Mouse (Mus musculus) midbrain, embryonic 16.5 days (tissue): ENCODE measurements around the gene Gm42688. TPM values are rescaled to one million over a fixed set of nuclear protein-coding genes. Genes with fewer than 3 reads are reported as not detected.
A peak's percentile ranks its signal among the peaks of the same experiment; 100 is the strongest.
"Not testable (repeated sequence)": the region's sequence is repeated elsewhere in the genome, so short reads cannot be mapped to it uniquely, and the experiment has no call there.

Experiments
- ATAC-seq: fragments of 200-750 bp; cut with Nextera tagmentation; 2 replicates; pipeline ENCODE4 v1.8.0; 2017; ENCODE audit warnings: moderate TSS enrichment
- H3K27ac ChIP-seq: fragments of 300-500 bp; sonication (generic); 2 replicates; pipeline ENCODE4 v1.5.1; 2014; ENCODE audit warnings: mild to moderate bottlenecking, low read length, mixed read lengths
- H3K27me3 ChIP-seq: fragments of 300-500 bp; sonication (generic); 2 replicates; pipeline ENCODE4 v1.6.1; 2014; ENCODE audit warnings: low read depth, low read length, mixed read lengths; ENCODE audit not compliant: control insufficient read depth, insufficient read depth
- H3K36me3 ChIP-seq: fragments of 300-500 bp; sonication (generic); 2 replicates; pipeline ENCODE4 v1.6.1; 2014; ENCODE audit warnings: mild to moderate bottlenecking, low read length, moderate library complexity, mixed read lengths; ENCODE audit not compliant: control insufficient read depth, insufficient read depth
- H3K4me1 ChIP-seq: fragments of 300-500 bp; sonication (generic); 2 replicates; pipeline ENCODE4 v1.6.1; 2014; ENCODE audit warnings: mild to moderate bottlenecking, low read length, mixed read lengths; ENCODE audit not compliant: control insufficient read depth, insufficient read depth
- H3K4me2 ChIP-seq: fragments of 300-500 bp; sonication (generic); 2 replicates; pipeline ENCODE4 v1.6.1; 2014; ENCODE audit warnings: mild to moderate bottlenecking, low read length, mixed read lengths
- H3K4me3 ChIP-seq: fragments of 300-500 bp; sonication (generic); 2 replicates; pipeline ENCODE4 v1.5.1; 2014; ENCODE audit warnings: low read depth, mild to moderate bottlenecking, low read length, moderate library complexity, mixed read lengths
- H3K9ac ChIP-seq: fragments of 300-500 bp; sonication (generic); 2 replicates; pipeline ENCODE4 v1.6.1; 2014; ENCODE audit warnings: low read depth, low read length, mixed read lengths
- H3K9me3 ChIP-seq: fragments of 300-500 bp; sonication (generic); replicated peaks from 2 replicates; pipeline ENCODE4 v1.6.1; 2014; ENCODE audit warnings: mild to moderate bottlenecking, low read length, mixed read lengths; ENCODE audit not compliant: control insufficient read depth, poor library complexity, severe bottlenecking
- WGBS: fragments of 180-500 bp; shearing (Covaris S2); extraction: QIAGEN DNeasy Blood & Tissue Kit; methylation state at CpG from one replicate; pipeline ENCODE4 v1.1.7; 2014; 5-methylcytosine and 5-hydroxymethylcytosine counted together
- microRNA counts: library from miRNA; unstranded; fragments of <30 nt; microRNA quantifications from one replicate; lab custom pipeline; 2016
- microRNA-seq: library from miRNA; unstranded; fragments of <30 nt; microRNA quantifications from one replicate; pipeline ENCODE4, GENCODE M21; 2017
- polyA plus RNA-seq: library from polyadenylated mRNA; unstranded; fragments of >200 nt; fragmentation: Nextera tagmentation; extraction: Ambion mirVana; gene quantifications from 2 replicates; pipeline ENCODE4 v1.2.1, GENCODE M21; 2015

The Gm42688 gene
- polyA plus RNA-seq, 1 experiment from 2014 or later = 5.9 TPM

- H3K9ac ChIP-seq = no peak overlapping the region
- no peak overlapping the region for H3K4me2 ChIP-seq
- no peaks in the 10 kb centered on the region for H3K9me3 ChIP-seq
- H3K36me3 ChIP-seq = no peaks in the 10 kb centered on the region; the same call in 1 of the 2 replicates
- H3K27me3 ChIP-seq = no peaks in the 10 kb centered on the region
- no peak for ATAC-seq
- peaks cover 10% of the 10 kb centered on the region for H3K4me1 ChIP-seq
- no peak overlapping the region for H3K4me3 ChIP-seq
- 77% methylated on average over 5 of the region's 5 CpGs for WGBS
- no peak overlapping the region for H3K27ac ChIP-seq
These were observed 52.1 kb downstream of the Gm42688 start for GRCm38 (mm10) chr6:83153485-83153884.

GRCm38 (mm10) chr6:83155552-83156238 lies 54.3 kb downstream of the Gm42688 start:
- H3K4me1 ChIP-seq = peaks cover 10% of the 10 kb centered on the region
- peak; percentile 47 for ATAC-seq
- H3K4me2 ChIP-seq = peak overlapping the region; percentile 87
- 7% methylated on average over 23 of the region's 23 CpGs for WGBS
- H3K9ac ChIP-seq = peak overlapping the region; percentile 74
- no peaks in the 10 kb centered on the region; the same call in 1 of the 2 replicates for H3K36me3 ChIP-seq
- no peaks in the 10 kb centered on the region for H3K9me3 ChIP-seq
- peaks cover 7% of the 10 kb centered on the region for H3K27me3 ChIP-seq
- peak overlapping the region; percentile 55; the same call in 1 of the 2 replicates for H3K27ac ChIP-seq
- H3K4me3 ChIP-seq = peak overlapping the region; percentile 48

- H3K4me3 ChIP-seq = peak within 1 kb of the TSS; percentile 48
- peak within 1 kb of the TSS; percentile 74 for H3K9ac ChIP-seq
- H3K9me3 ChIP-seq = no peaks in the 10 kb centered on the region
- H3K27me3 ChIP-seq = peaks cover 13% of the 10 kb centered on the region
- no peaks in the 10 kb centered on the region; the same call in 1 of the 2 replicates for H3K36me3 ChIP-seq
- H3K4me1 ChIP-seq = peaks cover 10% of the 10 kb centered on the region
- ATAC-seq = peak; percentile 95
- WGBS = under 1% methylated on average over 32 of the region's 32 CpGs
- peak within 1 kb of the TSS; percentile 55; the same call in 1 of the 2 replicates for H3K27ac ChIP-seq
- H3K4me2 ChIP-seq = peak within 1 kb of the TSS; percentile 87
These were observed 54.9 kb downstream of the Gm42688 start, which contains the start of the genes Wdr54 and 1700003E16Rik for GRCm38 (mm10) chr6:83156259-83156684. TSS of gene Wdr54 (minus strand) at chr6:83156397. TSS of gene 1700003E16Rik (plus strand) at chr6:83156404.

- H3K9me3 ChIP-seq, H3K9ac ChIP-seq, H3K36me3 ChIP-seq, ATAC-seq, H3K4me3 ChIP-seq, H3K4me2 ChIP-seq, H3K27ac ChIP-seq: not testable (repeated sequence)
- 27% methylated on average over 3 of the region's 3 CpGs for WGBS
- Histone ChIP-seq H3K4me1 (peaks cover 21% of the 10 kb centered on the region), H3K27me3 (peaks cover 33% of the 10 kb centered on the region)
These were observed 58.0 kb downstream of the Gm42688 start for GRCm38 (mm10) chr6:83159456-83159855.

MicroRNAs encoded within 50 kb of the gene (microRNA counts, 519-probe panel; counts per million panel counts)
- 1,911 counts per million, percentile 42 among the panel's probes with 10 or more counts for microRNA mmu-miR-3470a+mmu-miR-3470b (lab: Ali Mortazavi, UCI)

Small RNAs within 50 kb of the gene (microRNA-seq; reads per million reads assigned to microRNA genes)
- gene Mir3470a = not detected

Other genes starting within 250 kb of the Gm42688 start
- 18.9 and 20.3 TPM in 2 replicates for gene Sema4f, start 161.8 kb upstream of the Gm42688 start, polyA plus RNA-seq
- not detected in 2 replicates for gene M1ap, start 154.7 kb upstream of the Gm42688 start, polyA plus RNA-seq
- 1.7 and 1.8 TPM in 2 replicates for gene Dok1, start 68.1 kb upstream of the Gm42688 start, polyA plus RNA-seq
- 5.1 and 7.5 TPM in 2 replicates for gene Loxl3, start 67.4 kb upstream of the Gm42688 start, polyA plus RNA-seq
- 176 and 184 TPM in 2 replicates for gene Aup1, start 47.1 kb upstream of the Gm42688 start, polyA plus RNA-seq
- 76.1 and 87.8 TPM in 2 replicates for gene Htra2, start 46.3 kb upstream of the Gm42688 start, polyA plus RNA-seq
- gene Dqx1, start 43.8 kb upstream of the Gm42688 start, polyA plus RNA-seq = 0.30 and 0.37 TPM in 2 replicates
- not detected in 2 replicates for gene Tlx2, start 31.3 kb upstream of the Gm42688 start, polyA plus RNA-seq
- 50.4 and 52.5 TPM in 2 replicates for gene Pcgf1, start 23.7 kb upstream of the Gm42688 start, polyA plus RNA-seq
- gene Lbx2, start 15.2 kb upstream of the Gm42688 start, polyA plus RNA-seq = not detected in 2 replicates
- 5.2 and 5.9 TPM in 2 replicates for gene Ccdc142, start within 50 bp of the Gm42688 start, polyA plus RNA-seq
- gene Mrpl53, start 7.4 kb downstream of the Gm42688 start, polyA plus RNA-seq = 113 and 115 TPM in 2 replicates
- gene Mogs, start 13.9 kb downstream of the Gm42688 start, polyA plus RNA-seq = 20.9 and 21.6 TPM in 2 replicates
- gene Wbp1, start 19.9 kb downstream of the Gm42688 start, polyA plus RNA-seq = 148 and 163 TPM in 2 replicates
- gene Ino80b, start 23.8 kb downstream of the Gm42688 start, polyA plus RNA-seq = 13.3 and 14.5 TPM in 2 replicates
- 10.7 TPM in 2 replicates for gene Rtkn, start 33.8 kb downstream of the Gm42688 start, polyA plus RNA-seq
- gene Wdr54, start 54.8 kb downstream of the Gm42688 start, polyA plus RNA-seq = 20.1 and 22.9 TPM in 2 replicates
- 11.4 and 16.3 TPM in 2 replicates for gene 1700003E16Rik, start 54.8 kb downstream of the Gm42688 start, polyA plus RNA-seq
- 161 and 164 TPM in 2 replicates for gene Dctn1, start 64.3 kb downstream of the Gm42688 start, polyA plus RNA-seq
- 0.40 and 0.49 TPM in 2 replicates for gene Slc4a5, start 118.2 kb downstream of the Gm42688 start, polyA plus RNA-seq
- 34.7 and 37.1 TPM in 2 replicates for gene Mthfd2, start 224.3 kb downstream of the Gm42688 start, polyA plus RNA-seq
- 19.2 and 20.8 TPM in 2 replicates for gene Mob1a, start 224.4 kb downstream of the Gm42688 start, polyA plus RNA-seq
- gene Bola3, start 247.5 kb downstream of the Gm42688 start, polyA plus RNA-seq = 44.0 and 50.0 TPM in 2 replicates